Mouse (Mus musculus) right cerebral cortex, postnatal 10 days (tissue): ENCODE measurements around the gene Gkap1.

Source experiments
- DNase-seq, 2 experiments: peaks; one replicate each; pipeline ENCODE4 v3.0.0; 2021; ENCODE audit warnings: low spot score in 2 of 2

The Gkap1 gene

GRCm38 (mm10) chr13:58275599-58275998, at the start of gene Gkap1:
Gene Gkap1 (minus strand): TSS chr13:58275699.
- no peak for DNase-seq

DNA sequence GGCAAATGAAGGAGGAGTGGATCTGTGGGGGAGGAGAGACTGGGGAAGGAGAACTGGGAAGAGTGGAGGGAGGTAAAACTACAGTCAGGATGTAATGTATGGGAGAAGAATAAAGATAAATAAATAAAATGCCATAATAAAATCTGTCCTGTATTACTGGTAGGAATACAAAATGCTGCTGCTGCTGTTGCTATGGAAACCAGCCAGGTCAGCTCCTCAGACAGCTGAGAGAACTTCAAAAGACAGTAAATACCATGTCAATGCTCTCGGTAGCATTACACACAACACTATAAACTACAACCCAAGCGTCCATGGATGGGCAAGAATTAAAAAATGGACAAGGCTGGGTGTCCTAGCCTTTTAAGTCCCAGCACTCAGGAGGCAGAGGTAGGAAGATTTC, 42.3 kb upstream of the Gkap1 start:
- no peak for DNase-seq

GRCm38 (mm10) chr13:58314991-58315390, 39.5 kb upstream of the Gkap1 start:
- DNase-seq = no peak

- no peak for DNase-seq
Observed at GRCm38 (mm10) chr13:58313758-58314157, 38.3 kb upstream of the Gkap1 start.

DNA sequence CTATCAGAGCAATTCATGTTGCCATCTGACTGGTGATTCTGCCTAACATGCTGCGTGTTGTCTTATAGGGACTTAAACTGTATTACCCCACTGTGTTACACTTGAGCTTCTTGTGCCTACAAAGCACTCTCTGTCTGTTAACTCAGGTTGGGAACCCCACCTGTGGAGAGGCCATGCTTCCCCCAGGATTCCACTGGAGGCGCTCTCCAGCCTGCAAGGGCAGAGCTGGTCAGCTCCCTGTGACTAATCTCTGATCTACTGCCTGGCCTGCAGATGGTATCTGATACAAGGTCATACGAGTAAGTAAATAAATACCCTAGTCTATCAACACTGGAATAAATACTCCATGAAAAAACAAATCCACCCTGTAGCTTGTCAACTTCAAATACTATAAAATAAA, 35.9 kb upstream of the Gkap1 start:
- no peak for DNase-seq

- DNase-seq = no peak
Observed at GRCm38 (mm10) chr13:58309499-58309898, 34.0 kb upstream of the Gkap1 start.

- no peak for DNase-seq
Observed at GRCm38 (mm10) chr13:58307453-58307852, 32.0 kb upstream of the Gkap1 start.

DNA sequence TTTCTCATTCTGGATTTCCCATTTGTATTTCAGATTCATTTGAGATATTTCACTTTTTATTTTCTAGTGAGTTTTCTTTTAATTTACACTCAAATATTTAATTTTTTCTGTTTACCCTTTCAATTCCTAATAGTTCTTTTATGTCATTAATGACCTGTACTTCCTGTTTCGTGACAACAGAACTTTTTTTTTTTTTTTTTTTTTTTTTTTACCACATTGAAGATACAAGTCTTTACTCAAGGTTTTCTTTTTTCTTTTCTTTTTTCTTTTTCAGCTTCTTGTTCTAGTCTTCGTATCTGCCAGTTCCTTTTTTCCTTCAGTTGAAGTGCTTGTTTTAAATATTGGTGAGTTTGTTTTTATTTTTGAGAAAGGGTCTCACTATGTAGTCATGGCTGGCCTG, 29.7 kb upstream of the Gkap1 start:
- DNase-seq = no peak

- no peak for DNase-seq
Observed at GRCm38 (mm10) chr13:58302421-58303145, 27.1 kb upstream of the Gkap1 start.

DNA sequence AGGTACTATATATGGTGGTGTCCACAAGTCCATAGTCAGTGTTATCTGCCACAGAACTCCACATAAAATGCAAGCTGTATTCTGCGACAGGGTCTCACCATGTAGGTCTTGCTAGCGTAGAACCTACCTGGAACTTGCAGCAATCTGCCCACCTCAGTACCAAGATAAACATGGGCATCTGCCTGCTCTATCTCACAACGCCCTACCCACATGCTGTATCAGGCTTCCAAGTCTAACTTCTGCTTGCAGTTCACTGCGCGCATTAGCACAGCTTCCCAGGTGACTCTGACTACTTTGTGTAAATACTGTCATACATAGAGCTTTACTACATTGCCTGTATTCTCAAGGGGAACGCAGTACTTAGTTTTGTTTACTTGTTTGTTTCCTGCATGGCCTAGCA, 26.5 kb upstream of the Gkap1 start:
- no peak for DNase-seq

GRCm38 (mm10) chr13:58298756-58299155, 23.3 kb upstream of the Gkap1 start:
- DNase-seq = no peak

- no peak for DNase-seq
Observed at GRCm38 (mm10) chr13:58295582-58295981, 20.1 kb upstream of the Gkap1 start.

- DNase-seq = no peak
Observed at GRCm38 (mm10) chr13:58292811-58293210, 17.3 kb upstream of the Gkap1 start.

DNA sequence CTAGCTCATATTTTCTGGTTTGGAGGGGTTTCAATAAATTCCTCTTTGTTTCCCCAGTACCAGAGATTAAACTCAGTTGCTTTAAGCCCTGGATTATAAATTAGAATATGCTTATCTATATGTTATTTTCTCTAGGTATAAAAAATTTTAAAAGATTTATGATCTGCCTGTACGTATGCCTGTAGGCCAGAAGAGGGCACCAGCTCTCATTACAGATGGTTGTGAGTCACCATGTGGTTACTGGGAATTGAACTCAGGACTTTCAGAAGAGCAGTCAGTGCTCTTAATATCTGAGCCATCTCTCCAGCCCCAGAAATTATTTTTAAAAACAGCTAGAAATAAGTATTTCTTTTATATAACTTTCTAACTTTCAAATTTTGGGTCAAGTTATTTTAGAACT, 13.8 kb upstream of the Gkap1 start:
- no peak for DNase-seq

- peak; percentile 63 to 90 for DNase-seq
Observed at GRCm38 (mm10) chr13:58287822-58288221, 12.3 kb upstream of the Gkap1 start.

- no peak for DNase-seq
Observed at GRCm38 (mm10) chr13:58283466-58283865, 8.0 kb upstream of the Gkap1 start.

GRCm38 (mm10) chr13:58281936-58282335, 6.4 kb upstream of the Gkap1 start:
- DNase-seq = no peak

GRCm38 (mm10) chr13:58280528-58280927, 5.0 kb upstream of the Gkap1 start:
- DNase-seq = no peak

GRCm38 (mm10) chr13:58276256-58276655, 757 bp upstream of the Gkap1 start:
- no peak for DNase-seq

GRCm38 (mm10) chr13:58275076-58275475, 423 bp downstream of the Gkap1 start:
- DNase-seq = no peak

DNA sequence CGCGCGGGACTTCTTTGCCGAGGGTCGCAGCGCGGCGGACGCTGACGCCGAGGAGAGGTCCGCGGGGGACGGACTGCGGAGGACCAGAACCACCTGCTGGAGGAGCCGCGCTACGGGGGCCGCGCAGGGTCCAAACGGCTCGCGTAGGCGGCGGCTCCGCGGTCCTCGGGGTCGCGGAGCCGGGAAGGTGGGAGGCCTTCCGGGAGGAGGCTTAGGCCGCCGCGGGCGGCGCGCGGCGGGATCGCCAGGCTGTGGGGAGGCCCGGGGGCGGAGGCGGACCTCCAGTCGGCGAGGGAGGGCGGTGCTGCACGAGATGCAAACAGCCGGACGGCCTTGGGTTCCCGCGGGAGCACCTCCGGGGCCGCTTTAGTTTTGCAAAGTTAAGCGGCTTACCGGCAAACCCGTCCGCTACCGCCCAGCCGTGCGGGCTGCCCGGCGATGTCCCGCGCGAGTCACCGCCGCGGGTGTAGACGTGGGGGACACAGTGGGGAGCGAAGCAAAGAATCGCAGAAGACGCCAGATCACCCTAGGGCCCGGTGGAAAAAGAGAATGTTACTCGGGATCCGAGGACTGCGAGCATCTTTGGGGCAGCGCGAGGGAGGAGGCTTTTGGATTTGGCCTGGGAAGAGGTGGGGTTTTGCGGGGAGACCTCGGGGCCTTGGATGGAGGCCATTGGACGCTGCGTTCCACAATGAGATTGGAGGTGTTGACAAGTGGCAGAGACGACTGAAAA, 1.1 kb downstream of the Gkap1 start:
- peak; percentile 71 to 73 for DNase-seq

DNA sequence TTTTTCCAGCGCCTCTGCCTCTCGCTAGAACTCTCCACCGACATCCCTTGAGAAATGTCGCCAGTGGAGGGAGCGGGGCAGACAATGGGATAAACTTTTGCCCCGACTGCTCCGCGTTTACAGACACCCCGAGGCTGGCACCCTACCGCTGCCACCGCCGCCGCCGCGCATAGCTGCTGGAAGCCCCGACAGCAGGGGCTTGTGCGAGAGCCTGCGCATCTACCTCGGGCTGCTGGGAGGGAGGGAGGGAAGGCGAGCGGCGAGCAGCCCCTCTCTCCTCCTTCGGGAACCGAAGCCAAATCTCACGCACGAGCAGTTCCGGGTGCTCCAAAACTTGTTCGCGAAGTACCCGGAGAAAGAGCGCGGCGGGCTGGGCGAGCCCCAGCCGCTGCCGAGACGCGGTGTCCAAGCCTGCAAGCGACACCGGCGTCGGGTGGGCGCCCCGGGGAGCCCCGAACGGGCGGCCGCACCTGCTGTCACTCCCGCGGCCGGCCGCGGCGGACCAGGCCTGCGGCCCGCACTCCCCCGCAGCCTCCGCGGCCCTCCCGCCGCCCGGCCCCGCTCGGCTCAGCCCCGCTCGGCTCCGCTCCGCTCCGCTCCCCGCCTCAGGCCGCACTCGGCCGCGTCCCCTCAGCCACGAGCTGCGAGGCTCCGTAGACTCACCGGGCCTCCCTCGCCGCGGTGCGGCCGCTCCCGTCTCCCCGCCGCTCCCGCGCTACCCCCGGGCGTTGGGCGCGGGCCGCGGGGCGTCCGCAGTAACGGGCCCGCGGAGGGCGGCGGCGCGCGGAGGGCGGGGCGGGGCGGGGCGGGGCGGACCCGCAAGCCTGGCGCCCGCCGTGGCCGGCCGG, 1.9 kb downstream of the Gkap1 start:
- peak; percentile 41 to 43 for DNase-seq
